Mouse (Mus musculus) neural tube, embryonic 12.5 days (tissue): ENCODE results near the gene Cntn5. TPM values are rescaled to one million over a fixed set of nuclear protein-coding genes. Genes with fewer than 3 reads are reported as not detected.

Source experiments
- ATAC-seq: fragments of 200-750 bp; cut with Nextera tagmentation; 2 replicates; pipeline ENCODE4 v1.8.0; 2017; ENCODE audit warnings: low read depth, mild to moderate bottlenecking, moderate TSS enrichment, moderate library complexity; ENCODE audit not compliant: low FRiP score
- H3K27ac ChIP-seq: fragments of 300-500 bp; sonication (generic); 2 replicates; pipeline ENCODE4 v1.5.1; 2016
- H3K27me3 ChIP-seq: fragments of 300-500 bp; sonication (generic); replicated peaks from 2 replicates; pipeline ENCODE4 v1.6.1; 2016; ENCODE audit warnings: mild to moderate bottlenecking
- H3K36me3 ChIP-seq: fragments of 300-500 bp; sonication (generic); 2 replicates; pipeline ENCODE4 v1.6.1; 2016; ENCODE audit warnings: mild to moderate bottlenecking
- H3K4me1 ChIP-seq: fragments of 300-500 bp; sonication (generic); 2 replicates; pipeline ENCODE4 v1.6.1; 2016
- H3K4me2 ChIP-seq: fragments of 300-500 bp; sonication (generic); replicated peaks from 2 replicates; pipeline ENCODE4 v1.6.1; 2016; ENCODE audit warnings: mild to moderate bottlenecking
- H3K4me3 ChIP-seq: fragments of 300-500 bp; sonication (generic); 2 replicates; pipeline ENCODE4 v1.5.1; 2016
- H3K9ac ChIP-seq: fragments of 300-500 bp; sonication (generic); 2 replicates; pipeline ENCODE4 v1.6.1; 2016; ENCODE audit warnings: mild to moderate bottlenecking
- H3K9me3 ChIP-seq: fragments of 300-500 bp; sonication (generic); 2 replicates; pipeline ENCODE4 v1.6.1; 2016; ENCODE audit warnings: mild to moderate bottlenecking
- WGBS: fragments of 180-500 bp; shearing (Covaris S2); methylation state at CpG from one replicate; pipeline ENCODE4 v1.1.7; 2016; 5-methylcytosine and 5-hydroxymethylcytosine counted together
- polyA plus RNA-seq: library from polyadenylated mRNA; unstranded; fragments of >200 nt; fragmentation: Nextera tagmentation; extraction: Ambion mirVana; gene quantifications from 2 replicates; pipeline ENCODE4 v1.2.1, GENCODE M21; 2016

Cntn5 gene
- polyA plus RNA-seq, 1 experiment from 2014 or later = 5.2 TPM

DNA sequence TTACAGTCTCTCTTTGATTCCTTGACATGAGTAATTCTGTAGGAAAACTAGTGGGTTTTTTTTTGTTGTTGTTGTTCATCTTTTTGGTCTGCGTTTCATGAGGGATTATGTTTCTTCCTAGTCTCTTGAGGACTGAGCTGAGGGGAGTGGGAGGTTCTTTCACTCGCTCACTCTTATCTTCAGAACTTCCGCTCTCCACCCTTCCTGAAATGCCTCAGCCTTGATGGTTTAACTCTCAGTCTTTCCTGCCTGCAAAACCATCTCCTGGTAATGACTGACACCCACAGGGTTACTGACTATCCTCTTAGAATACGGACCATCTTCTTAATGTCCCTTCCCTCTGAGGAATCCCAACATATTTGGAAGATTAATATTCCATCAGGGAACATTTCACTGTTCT, 382.0 kb downstream of the Cntn5 start:
- Histone ChIP-seq H3K27ac (no peak overlapping the region), H3K4me1 (no peaks in the 10 kb centered on the region), H3K4me2 (no peak overlapping the region), H3K9me3 (no peaks in the 10 kb centered on the region), H3K4me3 (no peak overlapping the region), H3K9ac (no peak overlapping the region), H3K36me3 (no peaks in the 10 kb centered on the region), H3K27me3 (no peaks in the 10 kb centered on the region)
- no peak for ATAC-seq
- 88% methylated on average over 4 of the region's 4 CpGs for WGBS

DNA sequence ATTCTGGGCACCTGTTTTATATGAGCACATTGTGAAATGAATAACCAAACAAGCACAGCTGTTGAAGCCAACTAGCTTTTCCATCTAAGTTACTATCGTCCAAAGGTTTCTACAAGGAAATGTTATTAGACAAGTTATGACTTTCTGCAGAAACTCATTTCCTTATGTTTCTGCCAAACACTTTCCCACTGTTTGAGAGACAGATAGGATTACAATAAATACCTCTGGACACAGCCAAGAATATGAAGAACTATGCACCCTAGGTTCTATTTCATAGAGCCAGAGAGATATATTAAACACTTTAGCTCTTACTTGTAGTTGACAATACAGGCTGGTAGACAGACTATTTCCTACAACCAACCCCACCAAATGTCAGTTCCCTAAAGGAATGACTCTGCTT, 383.5 kb downstream of the Cntn5 start:
- Histone ChIP-seq H3K36me3 (no peaks in the 10 kb centered on the region), H3K27ac (no peak overlapping the region), H3K4me3 (no peak overlapping the region), H3K9me3 (no peaks in the 10 kb centered on the region), H3K4me1 (no peaks in the 10 kb centered on the region), H3K9ac (no peak overlapping the region), H3K4me2 (no peak overlapping the region), H3K27me3 (no peaks in the 10 kb centered on the region)
- ATAC-seq = no peak
- 91% methylated on average over 1 of the region's 1 CpGs for WGBS

DNA sequence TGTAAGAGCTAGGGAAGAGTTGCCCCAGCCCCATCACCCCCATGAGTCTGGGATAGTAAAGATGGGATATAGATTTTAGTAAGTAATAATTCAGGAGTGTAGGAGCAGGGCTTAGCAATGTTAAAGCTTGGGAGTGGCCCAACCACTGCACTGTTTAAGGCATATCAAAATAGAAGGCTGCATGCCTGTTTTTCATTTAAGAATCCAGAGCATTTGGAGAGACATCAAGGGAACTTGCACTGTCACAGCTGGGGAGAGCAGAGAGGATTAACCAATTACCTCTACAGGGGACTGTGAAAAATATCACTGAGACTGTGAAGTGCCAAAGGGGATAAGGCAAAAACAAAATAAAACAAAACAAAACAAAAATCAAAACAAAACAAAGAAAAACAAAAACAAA, 412.3 kb downstream of the Cntn5 start:
- H3K4me2 ChIP-seq = no peak overlapping the region
- H3K27ac ChIP-seq = no peak overlapping the region
- no peak overlapping the region for H3K9ac ChIP-seq
- H3K36me3 ChIP-seq = no peaks in the 10 kb centered on the region
- ATAC-seq = no peak
- H3K9me3 ChIP-seq = no peaks in the 10 kb centered on the region
- H3K4me1 ChIP-seq = no peaks in the 10 kb centered on the region
- no peak overlapping the region for H3K4me3 ChIP-seq
- H3K27me3 ChIP-seq = no peaks in the 10 kb centered on the region

DNA sequence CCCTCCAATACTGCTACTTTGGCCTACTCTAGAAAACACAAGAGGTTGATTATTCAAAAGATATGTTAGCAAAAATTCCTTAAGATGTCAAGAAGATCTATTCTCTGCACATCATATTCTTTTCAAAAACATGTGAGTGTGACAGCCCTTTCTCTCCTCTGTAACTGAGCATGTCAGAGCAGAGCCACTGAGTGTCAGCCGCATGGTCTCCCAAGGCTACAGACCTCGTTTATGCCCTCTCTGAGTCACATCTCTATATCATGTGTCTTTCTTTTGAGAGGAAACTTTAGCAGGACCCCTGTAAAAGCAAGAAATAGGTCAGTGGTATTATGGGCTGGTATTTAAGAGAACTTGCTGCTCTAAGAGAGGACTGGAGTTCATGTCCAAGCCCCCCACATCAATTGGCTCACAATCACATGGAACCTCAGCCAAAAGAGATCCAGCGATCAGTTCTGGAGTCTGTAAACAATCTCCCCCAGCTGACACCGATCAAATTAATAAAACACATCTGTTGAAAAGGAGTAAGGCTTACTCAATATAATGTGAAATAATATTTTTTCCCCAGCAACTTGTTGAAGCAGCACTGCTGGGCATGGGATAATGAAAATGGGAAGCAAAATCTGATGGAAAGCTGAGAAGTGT, 433.0 kb downstream of the Cntn5 start:
- H3K9me3 ChIP-seq = no peaks in the 10 kb centered on the region
- WGBS = 81% methylated on average over 4 of the region's 4 CpGs

DNA sequence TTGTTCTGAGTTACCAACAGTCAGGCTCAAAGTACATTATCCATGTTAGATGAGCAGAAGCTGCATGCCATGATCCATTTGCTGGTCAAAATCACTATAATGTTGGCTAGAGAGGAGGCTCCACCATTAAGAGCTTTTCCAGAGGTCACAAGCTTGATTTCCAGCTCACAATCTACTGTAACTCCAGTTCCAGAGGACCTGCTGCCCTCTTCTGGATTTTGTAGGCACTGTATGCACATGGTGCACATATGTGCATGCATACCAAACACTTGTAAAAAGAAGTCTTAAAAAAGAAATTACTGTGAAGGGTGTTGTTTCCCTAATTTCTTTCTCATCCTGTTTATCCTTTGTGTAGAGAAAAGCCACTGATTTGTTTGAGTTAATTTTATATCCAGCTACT, 439.8 kb downstream of the Cntn5 start:
- Histone ChIP-seq H3K4me1 (no peaks in the 10 kb centered on the region), H3K9me3 (no peaks in the 10 kb centered on the region), H3K27me3 (no peaks in the 10 kb centered on the region), H3K27ac (no peak overlapping the region), H3K4me2 (no peak overlapping the region), H3K4me3 (no peak overlapping the region), H3K36me3 (no peaks in the 10 kb centered on the region), H3K9ac (no peak overlapping the region)
- ATAC-seq = no peak

More for the DNA sequence above, 433.0 kb downstream of the Cntn5 start:
- H3K4me3 ChIP-seq = no peak overlapping the region
- no peak overlapping the region for H3K27ac ChIP-seq
- H3K27me3 ChIP-seq = no peaks in the 10 kb centered on the region
- no peak overlapping the region for H3K9ac ChIP-seq
- H3K36me3 ChIP-seq = no peaks in the 10 kb centered on the region
- no peaks in the 10 kb centered on the region for H3K4me1 ChIP-seq
- H3K4me2 ChIP-seq = no peak overlapping the region
- no peak for ATAC-seq

DNA sequence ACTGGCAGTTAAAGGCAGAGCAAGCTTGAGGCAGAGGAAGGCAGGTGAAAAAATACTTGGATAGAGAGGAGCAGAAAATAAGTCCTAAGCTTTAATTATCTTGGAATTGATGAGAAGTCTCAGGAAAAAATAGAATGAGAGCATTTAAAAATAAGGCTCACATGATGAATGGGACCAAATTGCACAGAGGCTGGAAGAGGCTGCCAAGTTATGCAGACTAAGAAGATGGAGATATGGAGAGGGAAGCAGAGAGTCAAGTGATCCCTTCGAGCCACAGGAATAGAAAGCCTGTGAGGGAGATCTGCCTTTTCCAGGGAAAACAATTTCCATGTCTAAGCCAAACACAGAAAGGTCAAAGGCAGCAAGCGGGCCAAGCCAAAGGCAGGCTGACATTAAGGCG, 446.7 kb downstream of the Cntn5 start:
- no peak overlapping the region for H3K4me3 ChIP-seq

DNA sequence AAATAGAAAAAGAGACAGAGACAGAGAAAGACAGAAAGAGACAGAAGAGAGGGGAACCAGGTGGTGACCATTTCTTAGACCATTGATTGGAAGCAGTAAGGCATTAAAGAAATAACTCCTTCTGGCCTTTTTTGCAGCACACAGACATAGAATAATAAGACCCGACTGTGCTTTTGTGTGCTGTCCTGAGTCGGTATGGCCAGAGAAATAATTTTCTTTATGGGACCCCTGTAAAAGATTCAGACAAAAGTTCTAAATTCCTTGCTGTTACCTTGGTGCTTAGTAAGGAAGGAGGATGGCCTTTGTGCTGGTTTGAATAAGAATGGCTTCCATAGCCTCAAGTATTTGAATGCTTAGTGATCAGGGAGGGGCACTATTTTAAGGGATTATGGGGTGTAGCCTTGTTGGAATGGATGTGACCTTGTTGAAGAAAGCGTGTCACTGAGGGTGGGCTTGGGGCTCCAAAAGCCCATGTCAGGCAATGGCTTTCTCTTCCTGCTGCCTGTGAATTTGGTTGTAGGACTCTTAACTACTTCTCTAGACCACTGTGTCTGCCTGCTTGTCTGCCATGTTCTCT, 455.5 kb downstream of the Cntn5 start:
- H3K4me1 ChIP-seq = 0 out of 2 replicates have a peak, but pooled peaks cover 5% of the 10 kb centered on the region
- H3K9me3 ChIP-seq = no peaks in the 10 kb centered on the region
- no peak overlapping the region for H3K4me3 ChIP-seq
- WGBS = 22% methylated on average over 3 of the region's 3 CpGs
- no peak overlapping the region for H3K4me2 ChIP-seq
- no peak for ATAC-seq
- no peaks in the 10 kb centered on the region for H3K36me3 ChIP-seq
- H3K27ac ChIP-seq = no peak overlapping the region
- H3K27me3 ChIP-seq = no peaks in the 10 kb centered on the region
- no peak overlapping the region for H3K9ac ChIP-seq

More for the DNA sequence above, 446.7 kb downstream of the Cntn5 start:
- Histone ChIP-seq H3K9ac (no peak overlapping the region), H3K27me3 (no peaks in the 10 kb centered on the region), H3K4me1 (no peaks in the 10 kb centered on the region), H3K9me3 (no peaks in the 10 kb centered on the region), H3K4me2 (no peak overlapping the region), H3K36me3 (no peaks in the 10 kb centered on the region), H3K27ac (no peak overlapping the region)
- no peak for ATAC-seq
- WGBS = 41% methylated on average over 3 of the region's 3 CpGs

DNA sequence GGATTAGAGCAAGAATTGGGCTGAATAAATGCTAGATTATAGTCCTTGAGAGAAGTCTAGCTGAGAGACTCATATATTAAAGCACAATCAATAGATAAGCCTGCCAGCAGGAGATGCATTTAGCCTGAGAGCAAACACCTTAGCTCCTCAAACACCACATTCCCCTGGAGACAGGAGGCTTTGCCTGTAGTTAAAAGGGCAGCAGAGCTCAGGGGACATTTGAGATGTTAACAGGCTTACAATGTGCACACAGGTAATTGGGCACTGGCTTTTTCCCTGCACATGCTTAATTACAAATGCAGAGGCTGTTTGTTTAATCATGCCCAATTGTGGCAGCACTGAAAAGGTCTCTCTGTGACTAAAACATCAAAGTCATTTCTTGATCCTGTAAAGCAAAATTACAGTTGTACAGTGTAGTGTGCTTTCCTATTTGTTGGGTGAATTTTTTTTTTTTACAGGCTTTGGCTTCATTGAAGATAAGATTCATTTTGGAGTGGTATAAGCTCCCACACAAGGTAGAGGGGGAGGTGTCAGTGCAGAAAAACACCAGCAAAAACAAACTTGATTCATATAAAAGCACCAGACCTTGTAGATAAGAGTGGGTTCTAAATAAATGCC, 457.2 kb downstream of the Cntn5 start:
- no peak overlapping the region for H3K27ac ChIP-seq
- no peaks in the 10 kb centered on the region for H3K36me3 ChIP-seq
- H3K9me3 ChIP-seq = no peaks in the 10 kb centered on the region

DNA sequence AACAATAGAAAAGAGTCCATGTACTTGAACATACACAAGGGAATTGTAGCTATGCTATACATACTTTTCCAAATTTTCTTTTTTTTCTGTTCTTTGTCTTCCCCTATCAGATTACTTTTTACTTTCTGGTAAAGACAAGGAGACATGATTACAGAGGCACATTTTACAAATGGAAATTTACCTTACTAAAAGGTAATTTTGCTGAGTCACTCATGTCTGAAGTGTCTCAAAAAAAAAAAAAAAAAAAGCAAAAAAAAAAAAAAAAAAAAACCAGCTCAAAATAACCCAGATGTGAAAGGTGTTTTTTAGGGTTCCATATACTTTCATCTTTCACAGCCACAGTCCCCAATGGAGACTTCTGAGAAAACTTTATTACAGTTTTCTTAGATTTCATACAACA, 492.5 kb downstream of the Cntn5 start:
- ATAC-seq = no peak
- Histone ChIP-seq H3K27ac (no peak overlapping the region), H3K4me3 (no peak overlapping the region), H3K36me3 (no peaks in the 10 kb centered on the region), H3K4me2 (no peak overlapping the region), H3K9me3 (no peaks in the 10 kb centered on the region), H3K4me1 (no peaks in the 10 kb centered on the region), H3K27me3 (no peaks in the 10 kb centered on the region), H3K9ac (no peak overlapping the region)

More for the DNA sequence above, 457.2 kb downstream of the Cntn5 start:
- Histone ChIP-seq H3K27me3 (no peaks in the 10 kb centered on the region), H3K4me1 (0 out of 2 replicates have a peak, but pooled peaks cover 5% of the 10 kb centered on the region), H3K9ac (no peak overlapping the region), H3K4me3 (no peak overlapping the region), H3K4me2 (no peak overlapping the region)
- ATAC-seq = no peak

DNA sequence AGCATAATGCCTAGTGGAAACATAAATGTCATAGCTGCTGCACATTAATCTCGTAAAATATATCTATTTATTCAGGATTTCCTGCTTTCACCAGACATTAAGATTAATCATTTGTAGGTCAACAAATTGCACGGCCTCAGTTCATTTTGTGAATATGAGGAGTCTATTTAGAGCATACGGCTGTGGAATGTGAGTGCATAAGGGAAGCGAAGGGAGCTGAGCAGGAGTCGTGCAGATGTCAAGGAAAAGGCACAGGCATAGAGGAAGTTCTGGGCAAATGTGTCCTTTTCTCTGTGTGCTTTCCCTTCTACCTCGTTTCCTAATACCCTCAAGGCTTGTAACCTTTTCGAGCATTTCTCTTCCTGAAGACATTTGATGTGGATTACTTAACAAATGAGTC, 504.5 kb downstream of the Cntn5 start:
- Histone ChIP-seq H3K27ac (no peak overlapping the region), H3K27me3 (no peaks in the 10 kb centered on the region), H3K4me3 (no peak overlapping the region), H3K4me1 (no peaks in the 10 kb centered on the region), H3K4me2 (no peak overlapping the region), H3K9ac (no peak overlapping the region), H3K9me3 (no peaks in the 10 kb centered on the region), H3K36me3 (no peaks in the 10 kb centered on the region)
- WGBS = 67% methylated on average over 7 of the region's 7 CpGs
- ATAC-seq = no peak

DNA sequence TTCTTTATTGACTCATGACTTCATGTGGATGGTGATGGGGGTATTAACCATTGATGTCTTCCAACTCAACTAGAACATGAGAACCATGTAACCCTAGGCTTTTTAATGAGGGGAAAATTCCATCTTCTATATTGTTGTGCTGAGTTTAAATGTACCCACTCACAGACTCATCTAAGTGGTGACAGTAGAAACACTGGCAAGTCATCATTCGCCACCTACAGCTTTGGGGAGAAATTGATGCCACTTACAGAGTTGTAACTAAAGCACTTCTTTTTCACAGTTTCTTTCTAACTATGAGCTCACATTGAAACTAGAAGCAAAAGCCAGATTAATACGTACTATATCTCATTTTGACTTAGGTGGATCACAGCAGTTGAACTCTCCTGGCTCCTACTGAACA, 514.7 kb downstream of the Cntn5 start:
- no peak overlapping the region for H3K9ac ChIP-seq
- no peak overlapping the region for H3K4me3 ChIP-seq
- no peak overlapping the region for H3K4me2 ChIP-seq
- no peaks in the 10 kb centered on the region for H3K9me3 ChIP-seq
- no peaks in the 10 kb centered on the region for H3K4me1 ChIP-seq
- no peak for ATAC-seq
- H3K27ac ChIP-seq = no peak overlapping the region
- 86% methylated on average over 2 of the region's 2 CpGs for WGBS
- no peaks in the 10 kb centered on the region for H3K27me3 ChIP-seq
- H3K36me3 ChIP-seq = no peaks in the 10 kb centered on the region

DNA sequence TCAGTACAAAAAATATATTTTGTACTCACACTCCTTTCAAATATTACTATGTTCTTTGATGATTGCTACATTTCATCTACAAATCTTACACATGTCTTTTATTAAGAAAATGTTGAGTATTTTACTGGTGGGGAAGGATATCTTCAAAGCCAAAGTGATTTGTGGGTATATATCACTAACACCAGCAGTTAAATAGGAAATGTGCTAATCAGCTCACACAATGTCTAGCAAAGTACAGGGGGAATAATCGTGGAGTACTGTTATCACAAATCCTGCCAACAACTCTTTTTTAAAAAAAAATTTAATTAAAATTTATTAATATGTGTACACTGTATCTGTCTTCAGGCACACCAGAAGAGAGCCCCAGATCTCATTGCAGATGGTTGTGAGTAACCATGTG, 520.1 kb downstream of the Cntn5 start:
- Histone ChIP-seq H3K4me3 (no peak overlapping the region), H3K4me1 (no peaks in the 10 kb centered on the region), H3K27ac (no peak overlapping the region), H3K27me3 (no peaks in the 10 kb centered on the region), H3K9ac (no peak overlapping the region), H3K4me2 (no peak overlapping the region), H3K9me3 (no peaks in the 10 kb centered on the region), H3K36me3 (no peaks in the 10 kb centered on the region)
- no peak for ATAC-seq
- 72% methylated on average over 1 of the region's 1 CpGs for WGBS

DNA sequence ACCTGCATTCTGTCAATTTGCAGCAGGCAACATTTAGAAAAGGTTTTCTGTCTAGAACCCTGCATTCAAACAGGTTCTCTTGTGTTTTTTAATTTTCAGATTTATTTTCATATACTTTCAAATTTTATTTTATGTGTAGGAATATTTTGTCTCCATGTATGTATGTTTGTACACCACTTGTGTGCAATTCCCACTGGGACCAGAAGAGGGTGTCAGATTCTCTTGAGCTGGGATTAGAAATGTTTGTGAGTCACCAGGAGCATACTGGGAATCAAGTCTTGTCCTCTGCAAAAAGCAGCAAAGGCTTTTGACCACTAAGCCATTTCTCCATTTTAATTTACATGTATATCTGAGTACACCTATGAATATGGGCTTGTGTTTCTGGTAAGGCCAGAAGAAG, 521.4 kb downstream of the Cntn5 start:
- ATAC-seq = no peak
- Histone ChIP-seq H3K27me3 (no peaks in the 10 kb centered on the region), H3K4me1 (no peaks in the 10 kb centered on the region), H3K4me2 (no peak overlapping the region), H3K9me3 (no peaks in the 10 kb centered on the region), H3K27ac (no peak overlapping the region), H3K36me3 (no peaks in the 10 kb centered on the region), H3K9ac (no peak overlapping the region), H3K4me3 (no peak overlapping the region)
